Comparison of ENCODE assay signal across 11 mouse cellular contexts in genomic region chr10:125321446-125322428, GRCm38 (mm10).
DNase-seq lines count a peak whose midpoint lies in the region; ATAC-seq lines count a peak whose summit lies in the region.
"Had no signal": no experiment of that assay in that cellular context is flagged by ENCODE, and none has a peak within 500 bp of the region (broad histone marks: within the 10 kb centered on the region; RNA-seq: fewer than 3 reads in every experiment).

No protein-coding gene starts in this region.

- H3K27ac ChIP-seq in heart, embryonic 16.5 days (ENCODE audit: low read length): no peak overlapping the region
- H3K27ac ChIP-seq in neural tube, embryonic 15.5 days (replicated peaks): no peak overlapping the region
- H3K27ac ChIP-seq: forebrain, embryonic 10.5 days had no signal

- H3K4me2 ChIP-seq in heart, embryonic 16.5 days (ENCODE audit: low read depth, low read length): no peak overlapping the region
- no peak overlapping the region for H3K4me2 ChIP-seq in neural tube, embryonic 15.5 days

- ATAC-seq in heart, embryonic 16.5 days (replicated peaks; ENCODE audit: extremely low read depth, insufficient read depth, low FRiP score): peak; percentile 67
- no peak for ATAC-seq in neural tube, embryonic 15.5 days (ENCODE audit: low FRiP score)

- H3K36me3 ChIP-seq in heart, embryonic 16.5 days (ENCODE audit: control insufficient read depth, insufficient read depth): no peaks in the 10 kb centered on the region
- H3K36me3 ChIP-seq in neural tube, embryonic 15.5 days: no peaks in the 10 kb centered on the region
- H3K36me3 ChIP-seq: forebrain, embryonic 10.5 days had no signal

- peak; percentile 18 for DNase-seq in kidney, postnatal 14 days
- no peak for DNase-seq in kidney, adult 11 months
- peak; percentile 77 to 83 for DNase-seq in lung, adult 18-20 months
- peak; percentile 19 for DNase-seq in skeletal muscle tissue, adult 2 months (ENCODE audit: low read depth, low spot score)
- no peak for DNase-seq in Muller cell, postnatal 12 days (ENCODE audit: inconsistent ontology term)
- DNase-seq: cerebellum, adult 11 months; embryo, embryonic 11 days; midbrain, embryonic 14.5 days had no signal

- 55% methylated on average over 11 of the region's 11 CpGs for WGBS in heart, embryonic 16.5 days
- 85% methylated on average over 11 of the region's 11 CpGs for WGBS in neural tube, embryonic 15.5 days

- no peak overlapping the region for H3K9ac ChIP-seq in heart, embryonic 16.5 days (ENCODE audit: low read length)
- no peak overlapping the region for H3K9ac ChIP-seq in neural tube, embryonic 15.5 days (replicated peaks)

- no peaks in the 10 kb centered on the region for H3K27me3 ChIP-seq in heart, embryonic 16.5 days (ENCODE audit: control insufficient read depth, insufficient read depth, low read length)
- no peaks in the 10 kb centered on the region for H3K27me3 ChIP-seq in neural tube, embryonic 15.5 days (replicated peaks)

- H3K4me1 ChIP-seq in heart, embryonic 16.5 days (ENCODE audit: control insufficient read depth, insufficient read depth, low read length): peaks cover 7% of the 10 kb centered on the region; the same call in 1 of the 2 replicates
- no peaks in the 10 kb centered on the region for H3K4me1 ChIP-seq in neural tube, embryonic 15.5 days
- H3K4me1 ChIP-seq: forebrain, embryonic 10.5 days had no signal

- H3K4me3 ChIP-seq in heart, embryonic 16.5 days (ENCODE audit: low read length): no peak overlapping the region
- no peak overlapping the region for H3K4me3 ChIP-seq in neural tube, embryonic 15.5 days (replicated peaks)
- H3K4me3 ChIP-seq: forebrain, embryonic 10.5 days had no signal

- no peaks in the 10 kb centered on the region for H3K9me3 ChIP-seq in heart, embryonic 16.5 days (replicated peaks; ENCODE audit: control insufficient read depth, low read length)
- H3K9me3 ChIP-seq in neural tube, embryonic 15.5 days (replicated peaks): no peaks in the 10 kb centered on the region
- H3K9me3 ChIP-seq: forebrain, embryonic 10.5 days had no signal

Comparison
In these comparisons a context has a peak if more than half of its experiments do, and no peak if none do; other contexts are left out.
1. DNase-seq: peak in kidney, postnatal 14 days (single experiment), lung, adult 18-20 months (2 of 2) and skeletal muscle tissue, adult 2 months (single experiment); none in kidney, adult 11 months (single experiment) and Muller cell, postnatal 12 days (single experiment).